Mouse (Mus musculus) forebrain, embryonic 10.5 days (tissue): Measurements from ENCODE around the gene Tas1r3. TPM values are rescaled to one million over a fixed set of nuclear protein-coding genes. Genes with fewer than 3 reads are reported as not detected.

Source experiments
- microRNA-seq: library from miRNA; unstranded; fragments of <30 nt; microRNA quantifications from one replicate; pipeline ENCODE4, GENCODE M21; 2017
- polyA plus RNA-seq: library from polyadenylated mRNA; unstranded; fragments of >200 nt; fragmentation: Nextera tagmentation; extraction: Ambion mirVana; gene quantifications from 2 replicates; pipeline ENCODE4 v1.2.1, GENCODE M21; 2016

The Tas1r3 gene
- polyA plus RNA-seq, 1 experiment from 2014 or later, result 0.12 TPM

Small RNA genes lying within 50 kb of the gene (microRNA-seq; reads per million reads assigned to microRNA genes)
- not detected for gene Gm22991

Other genes starting within 250 kb of the Tas1r3 start
- 83.9 and 86.7 TPM in 2 replicates for gene Cdk11b, start 238.5 kb downstream of the Tas1r3 start, polyA plus RNA-seq
- gene Gm10563, start 218.0 kb downstream of the Tas1r3 start, polyA plus RNA-seq, result not detected in 2 replicates
- 1.8 and 2.8 TPM in 2 replicates for gene Mmp23, start 210.0 kb downstream of the Tas1r3 start, polyA plus RNA-seq
- 16.8 and 18.3 TPM in 2 replicates for gene Mib2, start 194.2 kb downstream of the Tas1r3 start, polyA plus RNA-seq
- gene Fndc10, start 169.0 kb downstream of the Tas1r3 start, polyA plus RNA-seq, result 0.64 and 0.67 TPM in 2 replicates
- 163 and 164 TPM in 2 replicates for gene Ssu72, start 158.6 kb downstream of the Tas1r3 start, polyA plus RNA-seq
- 0.36 and 0.77 TPM in 2 replicates for gene Tmem240, start 128.6 kb downstream of the Tas1r3 start, polyA plus RNA-seq
- gene Atad3a, start 102.3 kb downstream of the Tas1r3 start, polyA plus RNA-seq, result 141 and 149 TPM in 2 replicates
- 9.7 and 11.3 TPM in 2 replicates for gene Vwa1, start 88.7 kb downstream of the Tas1r3 start, polyA plus RNA-seq
- gene Tmem88b, start 77.5 kb downstream of the Tas1r3 start, polyA plus RNA-seq, result 0.24 and 0.27 TPM in 2 replicates
- not detected in 2 replicates for gene Ankrd65, start 72.9 kb downstream of the Tas1r3 start, polyA plus RNA-seq
- 253 and 258 TPM in 2 replicates for gene Mrpl20, start 60.5 kb downstream of the Tas1r3 start, polyA plus RNA-seq
- 166 and 168 TPM in 2 replicates for gene Ccnl2, start 50.9 kb downstream of the Tas1r3 start, polyA plus RNA-seq
- gene Aurkaip1, start 32.1 kb downstream of the Tas1r3 start, polyA plus RNA-seq, result 165 and 172 TPM in 2 replicates
- gene Mxra8, start 23.7 kb downstream of the Tas1r3 start, polyA plus RNA-seq, result 37.6 and 39.4 TPM in 2 replicates
- 4.6 and 5.3 TPM in 2 replicates for gene Dvl1, start 16.0 kb downstream of the Tas1r3 start, polyA plus RNA-seq
- 21.2 and 24.0 TPM in 2 replicates for gene Cptp, start 6.1 kb upstream of the Tas1r3 start, polyA plus RNA-seq
- 120 and 121 TPM in 2 replicates for gene Ints11, start 6.2 kb upstream of the Tas1r3 start, polyA plus RNA-seq
- 54.5 and 56.3 TPM in 2 replicates for gene Pusl1, start 28.4 kb upstream of the Tas1r3 start, polyA plus RNA-seq
- gene Acap3, start 28.5 kb upstream of the Tas1r3 start, polyA plus RNA-seq, result 24.3 and 24.5 TPM in 2 replicates
- 144 and 150 TPM in 2 replicates for gene Ube2j2, start 80.5 kb upstream of the Tas1r3 start, polyA plus RNA-seq
- gene C1qtnf12, start 99.0 kb upstream of the Tas1r3 start, polyA plus RNA-seq, result 18.4 and 20.9 TPM in 2 replicates
- 12.7 and 14.0 TPM in 2 replicates for gene B3galt6, start 129.3 kb upstream of the Tas1r3 start, polyA plus RNA-seq
- gene Sdf4, start 129.5 kb upstream of the Tas1r3 start, polyA plus RNA-seq, result 134 and 135 TPM in 2 replicates
- gene Tnfrsf4, start 150.5 kb upstream of the Tas1r3 start, polyA plus RNA-seq, result 0.72 and 1.1 TPM in 2 replicates
- gene Tnfrsf18, start 162.8 kb upstream of the Tas1r3 start, polyA plus RNA-seq, result 0.72 and 1.1 TPM in 2 replicates
- gene Ttll10, start 196.1 kb upstream of the Tas1r3 start, polyA plus RNA-seq, result 0.10 and 0.41 TPM in 2 replicates
- gene 9430015G10Rik, start 246.6 kb upstream of the Tas1r3 start, polyA plus RNA-seq, result 81.2 and 86.9 TPM in 2 replicates